Mouse (Mus musculus): Measurements from ENCODE around the gene Ppp1r32.

DNA sequence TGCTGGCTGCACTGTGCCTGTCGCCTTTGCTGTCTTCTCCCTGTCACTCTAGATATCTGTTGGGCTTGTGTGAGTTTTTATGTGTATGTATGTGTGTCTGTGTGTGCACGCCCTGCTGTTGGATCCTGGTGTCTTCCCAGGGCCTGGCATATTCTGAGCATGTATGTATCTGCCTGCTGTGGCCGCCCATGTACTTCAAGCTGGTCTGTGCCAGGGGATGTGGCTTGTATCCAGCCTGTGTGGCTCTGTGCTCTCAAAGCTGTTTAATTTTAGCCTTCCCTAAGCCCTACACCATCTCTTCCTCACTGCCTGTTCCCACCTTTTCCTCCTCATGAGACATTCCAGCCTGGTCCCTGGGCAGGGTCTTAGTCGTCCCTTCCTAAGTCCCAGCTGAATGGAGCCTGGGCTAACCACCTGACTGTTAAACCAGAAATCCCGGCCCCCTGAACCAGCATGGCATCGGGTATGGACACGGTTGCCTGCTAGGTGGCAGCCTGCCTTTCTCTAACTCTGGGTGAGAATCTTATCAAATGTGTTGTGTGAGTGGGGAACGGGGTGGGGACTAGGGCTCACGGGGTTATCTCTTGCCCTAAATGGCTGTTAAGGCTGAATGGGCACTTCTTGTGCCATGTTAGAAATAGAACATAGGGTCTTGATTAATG is 48.7 kb downstream of the Ppp1r32 start:
- TF ChIP-seq POLR2A (IDR thresholded peaks at IDR 0.05; ENCODE audit: insufficient read depth, low read length), result no peak
- no peak for TF ChIP-seq CTCF (IDR thresholded peaks at IDR 0.05; ENCODE audit: low read depth, low read length)
- TF ChIP-seq EP300 (IDR thresholded peaks at IDR 0.05; ENCODE audit: insufficient read depth, low read depth, low read length), result no peak

Measured in ES-Bruce4 (cell line).